Mouse (Mus musculus) liver, embryonic 14.5 days (tissue): ENCODE measurements around the gene Vmp1.

Source experiments
- CTCF ChIP-seq: IDR thresholded peaks from 2 replicates; pipeline ENCODE4 v1.5.1; 2016; ENCODE audit warnings: antibody characterized with exemption, low read depth, control low read depth
- EP300 ChIP-seq: IDR thresholded peaks from 2 replicates; pipeline ENCODE4 v1.6.1; 2016; ENCODE audit warnings: antibody characterized with exemption, low read depth

- no peak for TF ChIP-seq CTCF
- no peak for TF ChIP-seq EP300
Observed at GRCm38 (mm10) chr11:86534201-86534910, 149.3 kb downstream of the Vmp1 start.
